Mouse (Mus musculus) embryonic facial prominence, embryonic 13.5 days (tissue): ENCODE results near the gene Lpp. TPM values are rescaled to one million over a fixed set of nuclear protein-coding genes. Genes with fewer than 3 reads are reported as not detected.
A peak's percentile ranks its signal among the peaks of the same experiment; 100 is the strongest.

ENCODE experiments used
- ATAC-seq: fragments of 200-750 bp; cut with Nextera tagmentation; 2 replicates; pipeline ENCODE4 v1.8.0; 2017; ENCODE audit warnings: low read depth; ENCODE audit not compliant: insufficient number of reproducible peaks, insufficient read depth, low FRiP score, low TSS enrichment
- H3K27ac ChIP-seq: fragments of 300-500 bp; sonication (generic); 2 replicates; pipeline ENCODE4 v1.5.1; 2015; ENCODE audit warnings: moderate library complexity, mild to moderate bottlenecking, inconsistent platforms
- H3K27me3 ChIP-seq: fragments of 300-500 bp; sonication (generic); 2 replicates; pipeline ENCODE4 v1.6.1; 2015; ENCODE audit warnings: mild to moderate bottlenecking, inconsistent platforms
- H3K36me3 ChIP-seq: fragments of 300-500 bp; sonication (generic); 2 replicates; pipeline ENCODE4 v1.6.1; 2015; ENCODE audit warnings: mild to moderate bottlenecking, inconsistent platforms
- H3K4me1 ChIP-seq: fragments of 300-500 bp; sonication (generic); 2 replicates; pipeline ENCODE4 v1.6.1; 2015; ENCODE audit warnings: inconsistent platforms
- H3K4me2 ChIP-seq: fragments of 300-500 bp; sonication (generic); 2 replicates; pipeline ENCODE4 v1.6.1; 2015; ENCODE audit warnings: moderate library complexity, mild to moderate bottlenecking, inconsistent platforms
- H3K4me3 ChIP-seq: fragments of 300-500 bp; sonication (generic); 2 replicates; pipeline ENCODE4 v1.5.1; 2015; ENCODE audit warnings: mild to moderate bottlenecking, inconsistent platforms
- H3K9ac ChIP-seq: fragments of 300-500 bp; sonication (generic); 2 replicates; pipeline ENCODE4 v1.6.1; 2015; ENCODE audit warnings: mild to moderate bottlenecking, inconsistent platforms
- H3K9me3 ChIP-seq: fragments of 300-500 bp; sonication (generic); 2 replicates; pipeline ENCODE4 v1.6.1; 2016; ENCODE audit warnings: inconsistent platforms
- WGBS: fragments of 180-500 bp; shearing (Covaris S2); methylation state at CpG from one replicate; pipeline ENCODE4 v1.1.7; 2015; ENCODE audit warnings: mixed read lengths; 5-methylcytosine and 5-hydroxymethylcytosine counted together
- polyA plus RNA-seq: library from polyadenylated mRNA; unstranded; fragments of >200 nt; fragmentation: Nextera tagmentation; extraction: Ambion mirVana; gene quantifications from 2 replicates; pipeline ENCODE4 v1.2.1, GENCODE M21; 2015

Gene Lpp
- polyA plus RNA-seq, 1 experiment from 2014 or later: 49.3 TPM

GRCm38 (mm10) chr16:24535221-24535620, 141.9 kb downstream of the Lpp start:
- no peak overlapping the region for H3K27ac ChIP-seq
- H3K4me3 ChIP-seq: no peak overlapping the region
- 0 out of 2 replicates have a peak, but pooled peaks cover 4% of the 10 kb centered on the region for H3K4me1 ChIP-seq
- no peak for ATAC-seq
- no peaks in the 10 kb centered on the region for H3K36me3 ChIP-seq
- no peak overlapping the region for H3K9ac ChIP-seq
- no peaks in the 10 kb centered on the region for H3K9me3 ChIP-seq
- no peak overlapping the region for H3K4me2 ChIP-seq
- no peaks in the 10 kb centered on the region for H3K27me3 ChIP-seq
- 80% methylated on average over 6 of the region's 6 CpGs for WGBS

- Histone ChIP-seq H3K27me3 (no peaks in the 10 kb centered on the region), H3K36me3 (no peaks in the 10 kb centered on the region), H3K9ac (no peak overlapping the region), H3K4me1 (0 out of 2 replicates have a peak, but pooled peaks cover 4% of the 10 kb centered on the region), H3K4me2 (no peak overlapping the region), H3K4me3 (no peak overlapping the region), H3K9me3 (no peaks in the 10 kb centered on the region), H3K27ac (no peak overlapping the region)
- no peak for ATAC-seq
- WGBS: 75% methylated on average over 7 of the region's 7 CpGs
Measured at GRCm38 (mm10) chr16:24536261-24536660, 143.0 kb downstream of the Lpp start.

- Histone ChIP-seq H3K4me1 (0 out of 2 replicates have a peak, but pooled peaks cover 10% of the 10 kb centered on the region), H3K9me3 (no peaks in the 10 kb centered on the region), H3K27me3 (no peaks in the 10 kb centered on the region), H3K36me3 (no peaks in the 10 kb centered on the region), H3K4me2 (no peak overlapping the region), H3K27ac (no peak overlapping the region), H3K9ac (no peak overlapping the region), H3K4me3 (no peak overlapping the region)
- 63% methylated on average over 4 of the region's 4 CpGs for WGBS
- no peak for ATAC-seq
Measured at GRCm38 (mm10) chr16:24539003-24539402, 145.7 kb downstream of the Lpp start.

- no peak overlapping the region for H3K27ac ChIP-seq
- 85% methylated on average over 7 of the region's 7 CpGs for WGBS
- no peak for ATAC-seq
- H3K36me3 ChIP-seq: no peaks in the 10 kb centered on the region
- H3K4me2 ChIP-seq: no peak overlapping the region
- no peaks in the 10 kb centered on the region for H3K27me3 ChIP-seq
- 0 out of 2 replicates have a peak, but pooled peaks cover 10% of the 10 kb centered on the region for H3K4me1 ChIP-seq
- H3K9me3 ChIP-seq: no peaks in the 10 kb centered on the region
- no peak overlapping the region for H3K4me3 ChIP-seq
- H3K9ac ChIP-seq: no peak overlapping the region
Measured at GRCm38 (mm10) chr16:24542864-24543263, 149.6 kb downstream of the Lpp start.

- 0 out of 2 replicates have a peak, but pooled peaks cover 6% of the 10 kb centered on the region for H3K4me1 ChIP-seq
- no peaks in the 10 kb centered on the region for H3K36me3 ChIP-seq
- no peak overlapping the region for H3K4me2 ChIP-seq
- H3K27me3 ChIP-seq: no peaks in the 10 kb centered on the region
- H3K9me3 ChIP-seq: no peaks in the 10 kb centered on the region
- ATAC-seq: no peak
- no peak overlapping the region for H3K9ac ChIP-seq
- WGBS: 86% methylated on average over 5 of the region's 5 CpGs
- no peak overlapping the region for H3K27ac ChIP-seq
- no peak overlapping the region for H3K4me3 ChIP-seq
Measured at GRCm38 (mm10) chr16:24545366-24545765, 152.1 kb downstream of the Lpp start.

GRCm38 (mm10) chr16:24558458-24558857, 165.2 kb downstream of the Lpp start:
- Histone ChIP-seq H3K9ac (no peak overlapping the region), H3K36me3 (peaks cover 7% of the 10 kb centered on the region; the same call in 1 of the 2 replicates), H3K27me3 (no peaks in the 10 kb centered on the region), H3K27ac (no peak overlapping the region), H3K4me3 (no peak overlapping the region), H3K4me1 (no peaks in the 10 kb centered on the region; the same call in none of the 2 replicates), H3K9me3 (no peaks in the 10 kb centered on the region), H3K4me2 (no peak overlapping the region)
- 86% methylated on average over 4 of the region's 4 CpGs for WGBS
- ATAC-seq: no peak

GRCm38 (mm10) chr16:24559811-24560210, 166.5 kb downstream of the Lpp start:
- WGBS: 91% methylated on average over 4 of the region's 4 CpGs

GRCm38 (mm10) chr16:24560998-24561397, 167.7 kb downstream of the Lpp start:
- H3K27ac ChIP-seq: no peak overlapping the region
- H3K9ac ChIP-seq: no peak overlapping the region
- no peak overlapping the region for H3K4me2 ChIP-seq
- no peaks in the 10 kb centered on the region for H3K9me3 ChIP-seq
- no peak for ATAC-seq
- WGBS: 92% methylated on average over 2 of the region's 2 CpGs
- H3K36me3 ChIP-seq: peaks cover 7% of the 10 kb centered on the region; the same call in 1 of the 2 replicates
- H3K27me3 ChIP-seq: no peaks in the 10 kb centered on the region
- no peak overlapping the region for H3K4me3 ChIP-seq
- peaks cover 19% of the 10 kb centered on the region for H3K4me1 ChIP-seq

More at GRCm38 (mm10) chr16:24559811-24560210, 166.5 kb downstream of the Lpp start:
- Histone ChIP-seq H3K9me3 (no peaks in the 10 kb centered on the region), H3K9ac (no peak overlapping the region), H3K36me3 (peaks cover 7% of the 10 kb centered on the region; the same call in 1 of the 2 replicates), H3K4me3 (no peak overlapping the region), H3K27ac (no peak overlapping the region), H3K4me1 (peaks cover 7% of the 10 kb centered on the region), H3K27me3 (no peaks in the 10 kb centered on the region), H3K4me2 (no peak overlapping the region)
- no peak for ATAC-seq

GRCm38 (mm10) chr16:24561602-24562001, 168.3 kb downstream of the Lpp start:
- H3K4me3 ChIP-seq: no peak overlapping the region
- peaks cover 24% of the 10 kb centered on the region for H3K4me1 ChIP-seq
- no peaks in the 10 kb centered on the region for H3K9me3 ChIP-seq
- no peak overlapping the region for H3K4me2 ChIP-seq
- no peak for ATAC-seq
- no peaks in the 10 kb centered on the region for H3K27me3 ChIP-seq
- H3K27ac ChIP-seq: no peak overlapping the region
- H3K36me3 ChIP-seq: peaks cover 7% of the 10 kb centered on the region; the same call in 1 of the 2 replicates
- H3K9ac ChIP-seq: no peak overlapping the region
- 59% methylated on average over 4 of the region's 4 CpGs for WGBS

- no peaks in the 10 kb centered on the region for H3K36me3 ChIP-seq
- 30% methylated on average over 7 of the region's 7 CpGs for WGBS
- H3K9ac ChIP-seq: no peak overlapping the region
- ATAC-seq: 0 out of 2 replicates have a peak, but pooled peaks have one; percentile 43
- H3K4me2 ChIP-seq: no peak overlapping the region
- no peak overlapping the region for H3K4me3 ChIP-seq
- H3K27me3 ChIP-seq: no peaks in the 10 kb centered on the region
- H3K27ac ChIP-seq: peak overlapping the region; percentile 35; the same call in 1 of the 2 replicates
- no peaks in the 10 kb centered on the region for H3K9me3 ChIP-seq
- H3K4me1 ChIP-seq: peaks cover 30% of the 10 kb centered on the region
Measured at GRCm38 (mm10) chr16:24565311-24565710, 172.0 kb downstream of the Lpp start.

- Histone ChIP-seq H3K4me3 (no peak overlapping the region), H3K9ac (no peak overlapping the region), H3K9me3 (no peaks in the 10 kb centered on the region), H3K4me2 (no peak overlapping the region), H3K27ac (no peak overlapping the region), H3K27me3 (no peaks in the 10 kb centered on the region), H3K36me3 (no peaks in the 10 kb centered on the region), H3K4me1 (peaks cover 30% of the 10 kb centered on the region)
- 42% methylated on average over 3 of the region's 3 CpGs for WGBS
- no peak for ATAC-seq
Measured at GRCm38 (mm10) chr16:24566277-24566676, 173.0 kb downstream of the Lpp start.

GRCm38 (mm10) chr16:24567562-24567961, 174.3 kb downstream of the Lpp start:
- Histone ChIP-seq H3K4me2 (no peak overlapping the region), H3K9me3 (no peaks in the 10 kb centered on the region), H3K9ac (no peak overlapping the region), H3K27ac (no peak overlapping the region), H3K4me3 (no peak overlapping the region), H3K4me1 (peaks cover 30% of the 10 kb centered on the region), H3K36me3 (no peaks in the 10 kb centered on the region), H3K27me3 (no peaks in the 10 kb centered on the region)
- no peak for ATAC-seq
- 64% methylated on average over 3 of the region's 3 CpGs for WGBS
